Mouse (Mus musculus): ENCODE measurements around the gene Mall. TPM values are rescaled to one million over a fixed set of nuclear protein-coding genes. Genes with fewer than 3 reads are reported as not detected.

Gene Mall
- total and polyA plus RNA-seq, 3 experiments, result 0.11 TPM; not detected in 2

DNA sequence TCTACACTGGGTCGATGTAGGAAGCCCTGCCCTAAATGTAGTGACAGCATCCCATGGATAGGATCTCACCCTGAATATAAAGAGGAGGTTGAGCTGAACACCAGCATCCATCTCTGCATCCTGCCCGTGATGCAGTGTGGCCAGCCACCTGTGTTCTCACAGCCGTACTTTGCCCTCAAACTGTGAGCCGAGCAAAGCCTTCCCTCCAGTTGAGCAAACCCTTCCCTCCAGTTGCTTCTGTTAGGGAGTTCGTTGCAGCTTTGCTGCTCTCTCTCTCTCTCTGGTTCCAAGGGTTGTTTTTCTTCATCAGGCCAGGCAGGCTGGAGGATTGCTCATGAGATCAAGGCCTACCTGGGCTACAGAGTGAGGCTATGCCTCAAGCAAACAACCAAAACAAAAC, 5.2 kb upstream of the Mall start:
- no peaks in the 10 kb centered on the region for H3K36me3 ChIP-seq (replicated peaks in 1 of 2; ENCODE audit: control insufficient read depth in 1 of 2, insufficient read depth in 1 of 2, low read length in 1 of 2)
- no peaks in the 10 kb centered on the region for H3K9me3 ChIP-seq (replicated peaks; ENCODE audit: low read length)
- H3K9ac ChIP-seq (ENCODE audit: insufficient read depth, low read depth), result no peak overlapping the region
- no peak overlapping the region for H3K4me3 ChIP-seq (replicated peaks in 1 of 3; ENCODE audit: low read depth in 2 of 3, low read length in 2 of 3, poor library complexity in 1 of 3)
- TF ChIP-seq USF2 (conservative IDR thresholded peaks at IDR 0.05; ENCODE audit: low read depth, low read length) (no peak), MEF2A (IDR thresholded peaks at IDR 0.05; ENCODE audit: borderline replicate concordance, low read depth, low read length) (no peak), NELFE (IDR thresholded peaks at IDR 0.05; ENCODE audit: low read depth, low read length) (no peak), PAX5 (IDR thresholded peaks at IDR 0.05; ENCODE audit: low read length) (no peak), JUND (conservative IDR thresholded peaks at IDR 0.05; ENCODE audit: low read depth, low read length) (no peak), SMC3 (IDR thresholded peaks at IDR 0.05; ENCODE audit: low read depth, low read length) (no peak), TCF12 (IDR thresholded peaks at IDR 0.05; ENCODE audit: low read depth, low read length) (no peak), ETS1 (conservative IDR thresholded peaks at IDR 0.05; ENCODE audit: low read depth, low read length) (no peak), KAT2A (IDR thresholded peaks at IDR 0.05; ENCODE audit: insufficient replicate concordance, low read length) (no peak)
- no peak for DNase-seq (ENCODE audit: extremely low read depth)
- no peak overlapping the region for H3K4me2 ChIP-seq (ENCODE audit: insufficient read depth, low read depth, poor library complexity, severe bottlenecking)
- dilution Hi-C loops (cut with MboI; ENCODE audit: extremely low pct_ligation_motif_present, extremely low pct_unique_long_range_greater_than_20kb, low sequenced_read_pairs) (no loop called here), in situ Hi-C loops (cut with MboI; ENCODE audit: low pct_ligation_motif_present, low pct_unique_long_range_greater_than_20kb, low sequenced_read_pairs) (no loop called here)
- H3K27me3 ChIP-seq (replicated peaks), result peaks cover 25% of the 10 kb centered on the region
- no peak overlapping the region for H3K27ac ChIP-seq (ENCODE audit: insufficient read depth, low read depth)
- no peaks in the 10 kb centered on the region; a peak in 1 of 4 replicates for H3K4me1 ChIP-seq (ENCODE audit: control insufficient read depth in 1 of 2, insufficient read depth in 2 of 2)
- H3K79me2 ChIP-seq (replicated peaks; ENCODE audit: control insufficient read depth, extremely low read depth, insufficient read depth, poor library complexity, severe bottlenecking), result no peaks in the 10 kb centered on the region

DNA sequence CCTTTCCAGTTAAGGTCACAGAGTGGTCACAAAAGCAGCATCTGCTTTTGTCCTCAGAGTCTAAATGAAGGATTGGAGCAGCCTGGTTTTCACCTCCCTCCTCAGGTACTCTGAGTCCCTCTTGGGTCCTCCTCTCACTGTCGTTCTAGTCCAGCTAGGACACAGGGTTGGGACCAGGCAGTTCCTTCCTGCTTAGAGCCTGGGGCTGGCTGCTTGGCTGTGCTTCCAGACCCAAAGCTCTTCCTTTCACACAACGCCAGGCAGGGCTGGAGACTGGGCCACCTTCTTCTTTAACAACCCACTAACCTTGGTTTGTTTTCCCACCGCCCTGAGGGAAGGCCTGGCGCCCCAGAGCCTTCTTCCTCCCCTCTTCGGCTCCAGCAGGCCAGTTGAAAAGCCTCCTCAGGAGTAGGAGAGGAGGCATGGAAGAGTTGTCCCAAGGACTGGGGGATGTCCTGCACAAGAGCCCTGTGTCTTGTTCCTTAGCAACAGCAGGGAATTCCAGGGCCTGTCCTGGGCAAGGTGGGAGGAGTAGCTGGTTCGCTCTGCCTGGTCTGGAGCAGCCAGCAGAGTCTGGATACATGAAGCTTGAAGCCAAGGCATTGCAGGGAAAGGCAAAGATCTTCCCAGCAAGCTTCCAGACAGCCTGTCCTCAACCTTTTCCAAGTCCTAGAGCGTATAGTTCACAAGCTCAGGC, 717 bp upstream of the Mall start:
- dilution Hi-C loops (cut with MboI; ENCODE audit: extremely low pct_ligation_motif_present, extremely low pct_unique_long_range_greater_than_20kb, low sequenced_read_pairs), result no loop called here
- in situ Hi-C loops (cut with MboI; ENCODE audit: low pct_ligation_motif_present, low pct_unique_long_range_greater_than_20kb, low sequenced_read_pairs), result no loop called here
- TF ChIP-seq TBP (conservative IDR thresholded peaks at IDR 0.05; ENCODE audit: low read depth, low read length), result no peak
- TF ChIP-seq IRF4 (IDR thresholded peaks at IDR 0.05; ENCODE audit: low read depth, low read length), result no peak
- no peak for TF ChIP-seq UBTF (IDR thresholded peaks at IDR 0.05; ENCODE audit: low read depth, low read length)
- no peak for TF ChIP-seq ZMIZ1 (IDR thresholded peaks at IDR 0.05; ENCODE audit: low read depth, low read length)
- TF ChIP-seq KAT2A (IDR thresholded peaks at IDR 0.05; ENCODE audit: insufficient replicate concordance, low read length), result no peak
- no peak for TF ChIP-seq POLR2A (IDR thresholded peaks at IDR 0.05; ENCODE audit: low read depth, low read length)
- no peak for TF ChIP-seq SMC3 (IDR thresholded peaks at IDR 0.05; ENCODE audit: low read depth, low read length)
- no peak for TF ChIP-seq ZKSCAN1 (IDR thresholded peaks at IDR 0.05; ENCODE audit: borderline replicate concordance, low read depth, low read length)
- TF ChIP-seq MEF2A (IDR thresholded peaks at IDR 0.05; ENCODE audit: borderline replicate concordance, low read depth, low read length), result no peak
- TF ChIP-seq ZNF384 (IDR thresholded peaks at IDR 0.05; ENCODE audit: low read depth, low read length), result no peak
- no peak for TF ChIP-seq RCOR1 (conservative IDR thresholded peaks at IDR 0.05; ENCODE audit: low read depth, low read length)
- TF ChIP-seq SIN3A (IDR thresholded peaks at IDR 0.05; ENCODE audit: low read length), result no peak
- no peak for TF ChIP-seq EP300 (IDR thresholded peaks at IDR 0.05; ENCODE audit: low read length)
- no peak for TF ChIP-seq RAD21 (IDR thresholded peaks at IDR 0.05; ENCODE audit: low read depth, low read length)
- TF ChIP-seq ELF1 (IDR thresholded peaks at IDR 0.05; ENCODE audit: low read depth, low read length), result no peak
- no peak for TF ChIP-seq CHD1 (IDR thresholded peaks at IDR 0.05; ENCODE audit: low read depth, low read length)
- TF ChIP-seq PAX5 (IDR thresholded peaks at IDR 0.05; ENCODE audit: low read length), result no peak
- TF ChIP-seq ETS1 (conservative IDR thresholded peaks at IDR 0.05; ENCODE audit: low read depth, low read length), result no peak

More for the DNA sequence above, 717 bp upstream of the Mall start:
- Histone ChIP-seq H3K79me2 (replicated peaks; ENCODE audit: control insufficient read depth, extremely low read depth, insufficient read depth, poor library complexity, severe bottlenecking) (no peaks in the 10 kb centered on the region), H3K9ac (ENCODE audit: insufficient read depth, low read depth) (no peak overlapping the region), H3K4me2 (ENCODE audit: insufficient read depth, low read depth, poor library complexity, severe bottlenecking) (0 out of 2 replicates have a peak overlapping the region, but pooled peaks have one; percentile 41), H3K4me3 (replicated peaks in 1 of 3; ENCODE audit: low read depth in 2 of 3, low read length in 2 of 3, poor library complexity in 1 of 3) (no peak overlapping the region), H3K9me3 (replicated peaks; ENCODE audit: low read length) (no peaks in the 10 kb centered on the region), H3K4me1 (ENCODE audit: control insufficient read depth in 1 of 2, insufficient read depth in 2 of 2) (no peaks in the 10 kb centered on the region; a peak in 1 of 4 replicates), H3K27ac (ENCODE audit: insufficient read depth, low read depth) (no peak overlapping the region), H3K27me3 (replicated peaks) (peaks cover 42% of the 10 kb centered on the region), H3K36me3 (replicated peaks in 1 of 2; ENCODE audit: control insufficient read depth in 1 of 2, insufficient read depth in 1 of 2, low read length in 1 of 2) (no peaks in the 10 kb centered on the region)
- no peak for DNase-seq (ENCODE audit: extremely low read depth)
